Mouse (Mus musculus) megakaryocyte, embryonic 14.5 days (primary cell): ENCODE results near the gene Rgs10.

ENCODE experiments used
- FLI1 ChIP-seq: IDR thresholded peaks from 2 replicates; pipeline ENCODE4 v1.6.1; 2012; ENCODE audit warnings: low read length, inconsistent platforms, mixed read lengths
- GATA1 ChIP-seq: IDR thresholded peaks from 3 replicates; pipeline ENCODE4 v1.6.1; 2012; ENCODE audit warnings: mixed read lengths, low read length, inconsistent platforms, borderline replicate concordance

GRCm38 (mm10) chr7:128397066-128397465 lies 21.5 kb downstream of the Rgs10 start:
- TF ChIP-seq GATA1, result no peak
- TF ChIP-seq FLI1, result no peak
